In genomic region chr15:12823455-12824119, GRCm38 (mm10) we compare ENCODE assay signal across 8 mouse cellular contexts. TPM values are rescaled to one million over a fixed set of nuclear protein-coding genes. Genes with fewer than 3 reads are reported as not detected.
A peak's percentile ranks its signal among the peaks of the same experiment; 100 is the strongest.
DNase-seq lines count a peak whose midpoint lies in the region; ATAC-seq and TF ChIP-seq lines count a peak whose summit lies in the region.
"Had no signal": no experiment of that assay in that cellular context is flagged by ENCODE, and none has a peak within 500 bp of the region (broad histone marks: within the 10 kb centered on the region; RNA-seq: fewer than 3 reads in every experiment).

No protein-coding gene starts in this region.

- H3K4me1 ChIP-seq in neural tube, embryonic 11.5 days (ENCODE audit: control insufficient read depth, insufficient read depth, low read length): peaks cover 11% of the 10 kb centered on the region; the same call in 1 of the 2 replicates
- H3K4me1 ChIP-seq in erythroblast, embryonic 14.5 days (ENCODE audit: control insufficient read depth): peaks cover 67% of the 10 kb centered on the region
- H3K4me1 ChIP-seq in limb, embryonic 15.5 days: peaks cover 16% of the 10 kb centered on the region
- peaks cover 7% of the 10 kb centered on the region for H3K4me1 ChIP-seq in thymus, adult 2 months (replicated peaks; ENCODE audit: control insufficient read depth, insufficient read depth, low read length)

- no peaks in the 10 kb centered on the region for H3K9me3 ChIP-seq in neural tube, embryonic 11.5 days (ENCODE audit: control insufficient read depth, low read length)
- H3K9me3 ChIP-seq in erythroblast, embryonic 14.5 days (ENCODE audit: control insufficient read depth, low read length): no peaks in the 10 kb centered on the region
- no peaks in the 10 kb centered on the region for H3K9me3 ChIP-seq in limb, embryonic 15.5 days

- no peaks in the 10 kb centered on the region for H3K27me3 ChIP-seq in neural tube, embryonic 11.5 days (ENCODE audit: control insufficient read depth, insufficient read depth, low read length)
- no peaks in the 10 kb centered on the region for H3K27me3 ChIP-seq in erythroblast, embryonic 14.5 days (ENCODE audit: control insufficient read depth)
- no peaks in the 10 kb centered on the region for H3K27me3 ChIP-seq in limb, embryonic 15.5 days
- H3K27me3 ChIP-seq in thymus, adult 2 months (ENCODE audit: control insufficient read depth, insufficient read depth, low read length): no peaks in the 10 kb centered on the region

- no peak overlapping the region for H3K27ac ChIP-seq in neural tube, embryonic 11.5 days (ENCODE audit: low read depth, low read length)
- H3K27ac ChIP-seq in limb, embryonic 15.5 days: no peak overlapping the region
- no peak overlapping the region for H3K27ac ChIP-seq in thymus, adult 2 months (ENCODE audit: control insufficient read depth, insufficient read depth, low read length)

- H3K9ac ChIP-seq in neural tube, embryonic 11.5 days (ENCODE audit: low read length): peak overlapping the region; percentile 93
- H3K9ac ChIP-seq in limb, embryonic 15.5 days: peak overlapping the region; percentile 83

- H3K36me3 ChIP-seq in neural tube, embryonic 11.5 days (ENCODE audit: control insufficient read depth, insufficient read depth, low read length): peaks cover 13% of the 10 kb centered on the region
- H3K36me3 ChIP-seq in erythroblast, embryonic 14.5 days (ENCODE audit: control insufficient read depth): peaks cover 66% of the 10 kb centered on the region
- peaks cover 46% of the 10 kb centered on the region for H3K36me3 ChIP-seq in limb, embryonic 15.5 days
- peaks cover 16% of the 10 kb centered on the region for H3K36me3 ChIP-seq in thymus, adult 2 months (ENCODE audit: control insufficient read depth, insufficient read depth, low read length)

- no peak for TF ChIP-seq CTCF in thymus, adult 2 months (IDR thresholded peaks at IDR 0.05; ENCODE audit: borderline replicate concordance, control insufficient read depth, extremely low read depth, insufficient read depth, low read length, poor library complexity)

- WGBS in neural tube, embryonic 11.5 days: 92% methylated on average over 2 of the region's 2 CpGs
- 89% methylated on average over 2 of the region's 2 CpGs for WGBS in limb, embryonic 15.5 days
- WGBS in thymus, adult 2 months: 96% methylated on average over 2 of the region's 2 CpGs

- no peak for DNase-seq in neural tube, embryonic 11.5 days (ENCODE audit: low spot score)
- DNase-seq in neural tube, embryonic 10.5 days (ENCODE audit: extremely low spot score, low spot score): no peak
- no peak for DNase-seq in adrenal gland, adult (ENCODE audit: inconsistent age in 2 of 2, low spot score in 1 of 2)
- DNase-seq in kidney, adult 11 months: no peak
- no peak for DNase-seq in thymus, adult 2 months
- DNase-seq: cerebellum, postnatal 14 days had no signal

- TF ChIP-seq POLR2A in thymus, adult 2 months (IDR thresholded peaks at IDR 0.05; ENCODE audit: control insufficient read depth, extremely low read depth, insufficient read depth, low read length, poor library complexity): no peak

- ATAC-seq in neural tube, embryonic 11.5 days (ENCODE audit: insufficient read depth, low FRiP score, low TSS enrichment): no peak
- no peak for ATAC-seq in limb, embryonic 15.5 days (ENCODE audit: insufficient number of reproducible peaks, low FRiP score, low TSS enrichment, low read depth)

- peak overlapping the region; percentile 89 for H3K4me3 ChIP-seq in neural tube, embryonic 11.5 days (ENCODE audit: low read depth, low read length)
- H3K4me3 ChIP-seq in erythroblast, embryonic 14.5 days (replicated peaks): peak overlapping the region; percentile 74
- peak overlapping the region; percentile 93 for H3K4me3 ChIP-seq in limb, embryonic 15.5 days
- H3K4me3 ChIP-seq in thymus, adult 2 months (ENCODE audit: control insufficient read depth, insufficient read depth, low read length): no peak overlapping the region

- H3K4me2 ChIP-seq in neural tube, embryonic 11.5 days (ENCODE audit: low read depth): peak overlapping the region; percentile 69
- peak overlapping the region; percentile 57 for H3K4me2 ChIP-seq in limb, embryonic 15.5 days

RNA-seq across cellular contexts. Expression of gene 6030458C11Rik, which starts 0.9 kb away (rescaled TPM):
- 23.5 and 26.4 TPM in 2 replicates for polyA plus RNA-seq in neural tube, embryonic 11.5 days (2014; fragmentation: Nextera tagmentation; extraction: Ambion mirVana)
- polyA plus RNA-seq in erythroblast, embryonic 14.5 days (2012): 1.1 TPM in 2 replicates
- 31.3 and 34.3 TPM in 2 replicates for polyA plus RNA-seq in limb, embryonic 15.5 days (2015; fragmentation: Nextera tagmentation; extraction: Ambion mirVana)
- polyA plus RNA-seq in thymus, adult 2 months (2012; rRNA removed): 13.5 and 14.4 TPM in 2 replicates

RNA-seq across cellular contexts. Expression of gene Drosha, which starts 1.0 kb away (rescaled TPM):
- polyA plus RNA-seq in neural tube, embryonic 11.5 days (2014; fragmentation: Nextera tagmentation; extraction: Ambion mirVana): 74.7 and 81.0 TPM in 2 replicates
- 7.8 and 8.8 TPM in 2 replicates for polyA plus RNA-seq in erythroblast, embryonic 14.5 days (2012)
- polyA plus RNA-seq in limb, embryonic 15.5 days (2015; fragmentation: Nextera tagmentation; extraction: Ambion mirVana): 31.2 and 32.0 TPM in 2 replicates
- polyA plus RNA-seq in thymus, adult 2 months (2012; rRNA removed): 19.5 and 22.0 TPM in 2 replicates
